Mouse (Mus musculus) adrenal gland, adult 8-10 months (tissue): ENCODE measurements around the gene Rb1. TPM values are rescaled to one million over a fixed set of nuclear protein-coding genes. Genes with fewer than 3 reads are reported as not detected.

ENCODE experiments used
- DNase-seq: peaks from one replicate; pipeline ENCODE4 v3.0.0; 2022
- total RNA-seq, 4 experiments: library from RNA; stranded (reverse); gene quantifications; 2 replicates each; pipeline ENCODE4 v1.2.4; 2022

Gene Rb1
- 10 to 100 TPM; 13.3 to 30.4 (median 20.9) TPM for total RNA-seq

DNA sequence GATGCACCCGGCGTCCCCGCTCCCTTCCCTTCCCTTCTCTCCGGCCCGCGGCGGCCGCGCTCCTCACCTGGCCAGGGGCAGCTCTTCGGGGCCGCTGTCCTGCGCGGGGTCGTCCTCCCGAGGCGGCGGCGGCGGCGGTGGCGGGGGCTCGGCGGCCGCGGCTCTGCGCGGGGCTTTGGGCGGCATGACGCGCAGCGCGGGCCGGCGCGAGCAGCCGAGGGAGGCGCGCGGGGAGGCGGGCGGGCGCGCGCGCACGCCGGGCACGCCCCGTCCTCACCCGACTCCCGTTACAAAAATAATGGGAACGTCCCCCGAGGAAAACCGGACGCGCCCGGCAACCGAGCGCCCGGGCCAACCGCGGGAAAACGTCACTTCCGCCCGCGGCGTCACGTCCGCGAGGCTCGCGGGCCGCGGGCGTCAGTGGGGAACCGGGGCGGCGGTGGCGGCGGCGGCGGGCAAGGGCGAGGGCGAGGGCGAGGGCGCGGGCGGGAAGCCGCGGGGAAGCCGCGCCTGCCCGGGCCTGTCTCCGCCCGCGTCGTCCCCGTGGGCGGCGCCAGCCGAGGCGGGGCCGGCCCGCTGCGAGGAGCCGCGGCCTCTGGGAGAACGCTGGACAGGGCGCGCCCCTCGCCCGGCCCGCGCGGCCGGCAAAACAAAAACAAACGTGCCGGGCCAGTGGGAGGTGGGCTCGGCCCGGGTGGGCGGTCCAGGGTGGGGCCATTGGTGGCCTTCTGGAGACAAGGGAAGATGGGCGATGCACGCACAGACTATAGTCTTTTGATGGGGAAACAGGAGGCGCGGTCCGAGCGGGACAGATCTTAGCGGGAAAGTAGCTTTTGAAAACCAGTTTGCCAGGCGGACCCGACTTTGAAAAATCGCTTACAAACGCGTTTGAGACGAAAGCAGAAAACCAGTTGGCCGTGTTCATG, at the start of gene Rb1:
TSS of gene Rb1 (minus strand) at position 367 of the 926 bp plus-strand sequence.
- DNase-seq = peak; percentile 75

- peak; percentile 61 for DNase-seq
These were observed 48.8 kb upstream of the Rb1 start for GRCm38 (mm10) chr14:73374315-73374890.

GRCm38 (mm10) chr14:73373606-73374005, 48.0 kb upstream of the Rb1 start:
- no peak for DNase-seq

DNA sequence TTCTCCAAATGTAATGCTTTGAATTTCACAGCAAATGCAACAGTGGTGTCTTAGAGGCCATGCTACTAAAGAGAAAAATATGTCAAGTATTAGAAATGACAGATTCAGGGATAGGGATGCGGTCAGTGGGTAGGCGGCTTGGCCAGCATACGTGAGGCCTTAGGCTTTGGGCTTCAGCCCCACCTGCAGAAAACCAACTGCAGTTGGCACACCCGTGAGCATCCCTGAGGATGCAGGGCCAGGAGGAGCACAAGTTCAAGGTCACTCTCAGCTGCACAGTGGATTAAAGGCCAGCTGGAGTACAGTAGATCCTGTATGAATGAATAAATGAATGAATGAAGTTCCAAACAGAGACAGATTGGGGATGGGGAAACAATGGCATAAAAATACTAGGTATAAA, 47.4 kb upstream of the Rb1 start:
- no peak for DNase-seq

DNA sequence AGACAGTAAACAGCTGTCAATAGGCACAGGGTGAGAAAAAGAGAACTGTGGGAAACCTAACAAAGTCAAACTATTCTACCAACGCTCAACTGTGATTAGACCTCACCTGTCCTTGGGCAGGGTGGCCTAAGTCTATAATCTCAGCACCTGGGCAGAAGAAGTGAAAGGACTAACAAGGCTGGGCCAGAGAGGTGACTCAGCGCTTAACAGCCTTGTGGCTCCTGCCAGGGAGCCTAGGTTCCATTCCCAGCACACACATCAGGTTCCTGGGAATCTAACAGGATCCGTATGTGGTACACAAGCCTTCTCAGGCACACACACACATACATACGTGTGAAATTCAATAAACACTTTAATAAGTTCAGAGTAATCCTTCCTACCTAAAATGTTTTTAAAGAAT, 46.0 kb upstream of the Rb1 start:
- DNase-seq = no peak

DNA sequence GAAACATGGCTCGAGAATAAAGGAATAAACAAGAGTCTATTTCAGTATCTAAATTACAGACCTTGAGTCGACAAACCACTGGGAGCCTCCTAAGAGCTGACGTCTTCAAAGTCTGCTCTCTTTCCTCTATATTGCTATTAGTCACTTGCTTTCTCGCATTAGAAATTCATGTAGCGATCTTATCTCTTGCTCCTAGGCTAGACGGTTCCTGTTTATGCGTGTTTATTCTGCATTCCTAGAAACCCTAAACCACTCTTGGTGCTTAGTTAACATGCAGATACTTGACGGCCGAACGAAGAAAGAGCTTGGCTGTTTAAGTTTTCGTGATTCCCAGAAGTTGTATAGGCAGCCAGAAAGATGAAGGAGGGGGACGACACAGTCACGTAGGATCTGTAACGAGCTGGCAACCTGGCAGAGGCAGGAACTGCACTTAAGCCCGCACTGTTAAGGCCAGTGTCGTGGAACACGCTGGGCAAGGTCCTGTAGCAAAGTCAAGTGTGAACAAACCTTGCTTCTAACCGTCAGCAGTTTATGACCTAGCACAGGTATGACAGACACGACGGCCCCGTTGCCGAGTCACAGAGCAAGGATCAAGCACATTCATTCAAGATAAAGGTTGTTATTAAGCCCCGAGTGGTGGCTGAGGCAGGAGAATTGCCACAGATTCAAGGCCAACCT, 45.2 kb upstream of the Rb1 start:
- DNase-seq = no peak

DNA sequence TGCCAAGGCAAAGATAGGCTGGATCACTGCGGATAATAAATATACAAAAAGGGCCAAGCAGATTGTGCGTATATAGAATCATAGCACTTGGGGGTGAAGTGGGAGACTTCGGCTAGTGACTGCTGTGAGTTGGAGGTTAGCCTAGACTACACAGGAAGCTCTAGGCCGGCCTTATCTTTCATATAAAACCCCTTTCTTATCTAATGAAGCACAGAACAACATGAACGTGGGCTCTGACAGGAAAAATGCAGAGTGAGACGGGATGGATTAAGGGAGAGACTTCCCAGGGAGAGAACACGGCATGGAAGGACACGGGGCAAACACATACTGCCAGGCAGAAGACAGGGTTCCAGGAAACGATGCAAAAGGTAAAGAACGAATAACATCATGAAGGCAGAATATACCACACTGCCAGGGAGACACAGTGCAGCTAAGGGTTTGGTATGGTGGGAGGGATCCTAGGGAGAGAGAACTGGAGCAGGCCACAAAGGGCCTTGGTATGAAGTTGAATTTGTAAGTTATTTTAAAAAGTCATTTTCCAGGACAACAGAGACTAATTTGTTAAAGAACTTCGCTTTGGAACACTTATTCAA, 44.6 kb upstream of the Rb1 start:
- no peak for DNase-seq

DNA sequence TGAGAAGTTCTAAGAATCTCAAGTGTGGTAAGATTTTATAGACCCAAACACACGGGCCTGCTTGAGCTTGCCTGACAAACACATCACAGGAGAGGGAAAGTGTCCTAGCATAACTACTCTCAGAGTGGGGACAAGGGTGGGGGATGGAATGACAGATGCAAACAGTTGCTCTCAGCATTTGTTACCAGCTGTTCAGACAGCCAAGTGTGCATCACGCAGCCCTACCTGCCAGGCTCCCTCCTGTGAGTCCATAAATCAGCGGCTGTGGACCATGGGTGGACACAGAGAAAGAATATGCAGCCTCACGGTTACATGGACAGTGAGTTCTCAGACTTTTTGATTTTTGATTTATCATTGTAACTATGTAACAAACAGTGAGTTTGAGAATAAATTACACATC, 44.0 kb upstream of the Rb1 start:
- DNase-seq = no peak

DNA sequence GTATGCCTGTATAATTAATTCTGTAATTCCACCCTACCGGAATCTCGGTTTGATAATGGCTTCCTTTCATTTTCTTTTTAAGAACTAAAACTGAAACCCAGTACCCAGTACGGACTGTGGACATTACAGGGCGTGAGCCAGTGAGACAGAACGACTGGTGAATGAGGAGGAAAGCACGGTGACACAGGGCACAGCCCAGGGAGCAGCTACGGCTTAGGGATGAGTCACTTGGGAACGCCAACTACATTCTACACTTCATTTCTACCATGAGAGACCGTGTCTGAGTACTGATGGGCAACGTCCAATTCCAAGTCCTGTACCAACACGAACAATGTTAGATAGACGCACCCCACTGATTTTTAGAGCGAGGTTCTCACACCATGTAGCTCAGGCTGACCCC, 43.3 kb upstream of the Rb1 start:
- DNase-seq = no peak

DNA sequence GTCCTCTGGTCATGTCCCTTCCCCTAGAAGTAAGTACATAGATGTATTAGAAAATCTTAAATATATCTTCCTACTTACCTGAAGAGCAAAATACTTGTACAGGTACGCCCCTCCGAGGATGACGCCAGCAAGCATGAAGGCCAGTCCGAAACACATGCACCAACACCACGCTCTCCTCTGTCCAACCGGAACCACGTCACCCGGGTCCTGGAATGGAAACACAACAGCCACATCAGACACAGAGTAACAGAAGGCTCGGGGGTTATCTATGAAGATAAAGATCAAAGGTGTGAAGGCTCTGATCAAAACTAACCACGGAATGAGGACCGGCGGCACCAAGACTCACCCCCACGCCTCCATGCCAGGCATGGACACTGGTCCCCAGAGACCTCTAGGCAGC, 42.6 kb upstream of the Rb1 start:
- DNase-seq = no peak

GRCm38 (mm10) chr14:73366278-73366677, 40.7 kb upstream of the Rb1 start:
- no peak for DNase-seq

- no peak for DNase-seq
These were observed 38.2 kb upstream of the Rb1 start for GRCm38 (mm10) chr14:73363782-73364181.

- DNase-seq = no peak
These were observed 29.1 kb upstream of the Rb1 start for GRCm38 (mm10) chr14:73354700-73355099.

DNA sequence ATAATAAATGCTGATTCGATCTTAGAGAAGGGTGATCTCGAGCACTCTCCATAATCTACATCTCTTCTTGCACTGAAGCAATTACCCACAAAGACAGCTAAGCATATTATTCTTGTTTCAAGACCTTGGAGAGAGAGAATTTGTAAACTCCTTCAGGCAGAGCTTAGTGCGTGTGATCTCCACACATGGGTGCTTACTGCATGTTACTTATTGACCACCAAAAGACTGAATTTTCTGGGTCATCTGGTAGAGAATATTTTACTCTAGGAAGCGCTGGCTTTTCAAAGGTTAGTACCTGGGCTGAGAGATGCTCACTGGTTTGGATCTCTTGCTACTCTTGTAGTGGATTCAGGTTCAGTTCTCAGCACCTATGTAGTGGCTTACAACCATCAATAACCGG, 25.5 kb upstream of the Rb1 start:
- no peak for DNase-seq

- DNase-seq = no peak
These were observed 24.4 kb upstream of the Rb1 start for GRCm38 (mm10) chr14:73350029-73350428.

GRCm38 (mm10) chr14:73349061-73349670, 23.5 kb upstream of the Rb1 start:
- no peak for DNase-seq

- DNase-seq = no peak
These were observed 21.7 kb upstream of the Rb1 start for GRCm38 (mm10) chr14:73347302-73347701.

DNA sequence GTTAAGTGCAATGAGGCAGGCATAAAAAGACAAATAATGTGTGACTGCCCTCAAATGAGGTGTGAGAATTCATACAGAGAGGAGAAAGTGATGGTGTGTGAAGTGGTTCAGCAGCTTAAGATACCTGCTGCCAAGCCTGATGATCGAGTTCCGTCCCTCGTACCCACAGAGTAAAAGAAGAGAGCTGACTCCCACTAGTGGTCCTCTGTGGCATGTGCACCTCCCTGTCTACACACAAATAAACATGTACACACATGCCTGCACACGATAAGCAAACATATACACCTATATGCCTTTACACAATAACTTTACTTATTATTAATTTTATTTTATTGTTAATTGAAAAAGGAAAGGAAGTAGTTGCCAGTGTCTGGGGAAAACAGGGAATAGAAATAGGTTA, 20.0 kb upstream of the Rb1 start:
- no peak for DNase-seq

GRCm38 (mm10) chr14:73340051-73340755, 14.6 kb upstream of the Rb1 start:
- DNase-seq = no peak

- no peak for DNase-seq
These were observed 14.0 kb upstream of the Rb1 start for GRCm38 (mm10) chr14:73339615-73340014.

DNA sequence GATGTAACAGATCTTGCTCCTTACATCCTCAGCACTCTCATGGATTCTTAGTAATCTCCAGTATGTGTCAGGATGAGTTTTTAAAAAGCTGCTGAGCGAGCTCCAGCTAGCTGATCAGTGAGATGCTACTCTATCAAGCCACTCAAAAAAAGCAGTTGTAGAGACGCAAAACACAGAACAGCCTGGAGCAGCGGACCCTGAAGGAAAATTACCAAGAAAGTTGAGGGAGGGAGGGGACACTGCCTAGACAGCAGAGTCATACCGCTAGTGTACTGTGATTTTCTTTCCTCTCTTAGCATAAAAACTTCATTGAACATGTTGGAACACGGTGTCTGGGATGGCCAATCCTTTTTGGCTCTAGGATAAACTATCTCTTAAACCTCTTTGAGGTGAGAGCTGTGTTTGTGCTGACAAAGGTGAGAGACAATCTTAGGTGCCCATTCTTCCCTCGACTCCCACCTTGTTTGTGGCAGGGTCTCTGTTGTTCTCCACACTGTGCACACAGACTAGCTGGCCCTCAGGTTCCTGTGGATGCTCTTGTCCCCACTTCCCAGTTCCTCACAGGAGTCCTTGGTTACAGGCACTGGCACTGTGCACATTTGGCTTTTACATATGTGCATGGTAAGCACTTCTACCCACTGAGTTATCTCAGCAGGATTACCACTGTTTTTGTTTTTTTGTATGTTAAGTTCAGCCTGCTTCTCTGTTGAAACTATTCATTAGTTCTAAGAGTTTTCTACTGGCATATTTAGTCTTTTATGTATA, 10.9 kb upstream of the Rb1 start:
- no peak for DNase-seq
